Mouse (Mus musculus): Measurements from ENCODE around the gene Ctcf. TPM values are rescaled to one million over a fixed set of nuclear protein-coding genes. Genes with fewer than 3 reads are reported as not detected.

The Ctcf gene
- polyA plus RNA-seq, 1 experiment from 2014 or later = 50.3 TPM

- Histone ChIP-seq H3K79me2 (ENCODE audit: inconsistent target) (peaks cover 6% of the 10 kb centered on the region; the same call in 1 of the 2 replicates), H3K4me3 (ENCODE audit: inconsistent target) (no peak overlapping the region), H3K27ac (no peak overlapping the region), H3K36me3 (ENCODE audit: inconsistent target) (peaks cover 12% of the 10 kb centered on the region; the same call in 1 of the 2 replicates)
- 94% methylated on average over 13 of the region's 17 CpGs for WGBS (ENCODE audit: missing documents)
Observed at GRCm38 (mm10) chr8:105697196-105697780, 60.9 kb downstream of the Ctcf start.

- 96% methylated on average over 5 of the region's 5 CpGs for WGBS (ENCODE audit: missing documents)
- H3K79me2 ChIP-seq (ENCODE audit: inconsistent target) = peaks cover 6% of the 10 kb centered on the region; the same call in 1 of the 2 replicates
- H3K36me3 ChIP-seq (ENCODE audit: inconsistent target) = peaks cover 12% of the 10 kb centered on the region; the same call in 1 of the 2 replicates
- H3K4me3 ChIP-seq (ENCODE audit: inconsistent target) = no peak overlapping the region
- H3K27ac ChIP-seq = no peak overlapping the region
Observed at GRCm38 (mm10) chr8:105698734-105699133, 62.4 kb downstream of the Ctcf start.

- H3K27ac ChIP-seq = no peak overlapping the region
- 95% methylated on average over 11 of the region's 11 CpGs for WGBS (ENCODE audit: missing documents)
Observed at GRCm38 (mm10) chr8:105699488-105700215, 63.3 kb downstream of the Ctcf start.

GRCm38 (mm10) chr8:105700566-105700965 lies 64.2 kb downstream of the Ctcf start:
- Histone ChIP-seq H3K27ac (peak overlapping the region; percentile 88), H3K79me2 (ENCODE audit: inconsistent target) (peaks cover 6% of the 10 kb centered on the region; the same call in 1 of the 2 replicates), H3K4me3 (ENCODE audit: inconsistent target) (peak overlapping the region; percentile 94), H3K36me3 (ENCODE audit: inconsistent target) (peaks cover 12% of the 10 kb centered on the region; the same call in 1 of the 2 replicates)
- 0% methylated on average over 21 of the region's 21 CpGs for WGBS (ENCODE audit: missing documents)

More at GRCm38 (mm10) chr8:105699488-105700215, 63.3 kb downstream of the Ctcf start:
- Histone ChIP-seq H3K79me2 (ENCODE audit: inconsistent target) (peaks cover 6% of the 10 kb centered on the region; the same call in 1 of the 2 replicates), H3K4me3 (ENCODE audit: inconsistent target) (peak overlapping the region; percentile 94), H3K36me3 (ENCODE audit: inconsistent target) (peaks cover 12% of the 10 kb centered on the region; the same call in 1 of the 2 replicates)

GRCm38 (mm10) chr8:105700966-105701824 lies 64.8 kb downstream of the Ctcf start, which contains the start of the genes Acd and Pard6a:
Acd (minus strand) TSS chr8:105701102.
Pard6a (plus strand) TSS chr8:105701148.
- H3K27ac ChIP-seq = peak within 1 kb of the TSS; percentile 88
- WGBS (ENCODE audit: missing documents) = under 1% methylated on average over 59 of the region's 60 CpGs
- H3K79me2 ChIP-seq (ENCODE audit: inconsistent target) = peaks cover 6% of the 10 kb centered on the region; the same call in 1 of the 2 replicates
- peak within 1 kb of the TSS; percentile 94 for H3K4me3 ChIP-seq (ENCODE audit: inconsistent target)
- peaks cover 12% of the 10 kb centered on the region; the same call in 1 of the 2 replicates for H3K36me3 ChIP-seq (ENCODE audit: inconsistent target)

DNA sequence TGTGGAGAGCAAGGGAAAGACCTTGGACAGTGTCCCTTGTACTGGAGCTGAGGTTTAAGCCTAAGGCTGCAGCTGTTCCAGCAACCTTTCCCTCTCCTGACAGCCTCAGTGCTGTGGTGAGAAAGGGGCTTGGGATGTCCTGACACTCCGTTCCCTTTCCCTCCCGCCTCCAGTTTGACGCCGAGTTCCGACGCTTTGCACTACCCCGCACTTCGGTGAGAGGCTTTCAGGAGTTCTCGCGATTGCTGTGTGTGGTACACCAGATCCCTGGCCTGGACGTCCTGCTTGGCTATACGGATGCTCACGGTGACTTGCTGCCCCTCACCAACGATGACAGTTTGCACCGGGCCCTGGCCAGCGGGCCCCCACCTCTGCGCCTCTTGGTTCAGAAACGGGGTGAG lies 65.6 kb downstream of the Ctcf start:
- Histone ChIP-seq H3K36me3 (ENCODE audit: inconsistent target) (peaks cover 12% of the 10 kb centered on the region; the same call in 1 of the 2 replicates), H3K4me3 (ENCODE audit: inconsistent target) (peak overlapping the region; percentile 29), H3K79me2 (ENCODE audit: inconsistent target) (peaks cover 6% of the 10 kb centered on the region; the same call in 1 of the 2 replicates), H3K27ac (no peak overlapping the region)
- WGBS (ENCODE audit: missing documents) = 81% methylated on average over 17 of the region's 18 CpGs

GRCm38 (mm10) chr8:105702731-105703415 lies 66.5 kb downstream of the Ctcf start:
- peaks cover 10% of the 10 kb centered on the region; the same call in 1 of the 2 replicates for H3K36me3 ChIP-seq (ENCODE audit: inconsistent target)
- no peak overlapping the region for H3K27ac ChIP-seq
- H3K79me2 ChIP-seq (ENCODE audit: inconsistent target) = peaks cover 6% of the 10 kb centered on the region; the same call in 1 of the 2 replicates
- H3K4me3 ChIP-seq (ENCODE audit: inconsistent target) = no peak overlapping the region
- 97% methylated on average over 24 of the region's 24 CpGs for WGBS (ENCODE audit: missing documents)

DNA sequence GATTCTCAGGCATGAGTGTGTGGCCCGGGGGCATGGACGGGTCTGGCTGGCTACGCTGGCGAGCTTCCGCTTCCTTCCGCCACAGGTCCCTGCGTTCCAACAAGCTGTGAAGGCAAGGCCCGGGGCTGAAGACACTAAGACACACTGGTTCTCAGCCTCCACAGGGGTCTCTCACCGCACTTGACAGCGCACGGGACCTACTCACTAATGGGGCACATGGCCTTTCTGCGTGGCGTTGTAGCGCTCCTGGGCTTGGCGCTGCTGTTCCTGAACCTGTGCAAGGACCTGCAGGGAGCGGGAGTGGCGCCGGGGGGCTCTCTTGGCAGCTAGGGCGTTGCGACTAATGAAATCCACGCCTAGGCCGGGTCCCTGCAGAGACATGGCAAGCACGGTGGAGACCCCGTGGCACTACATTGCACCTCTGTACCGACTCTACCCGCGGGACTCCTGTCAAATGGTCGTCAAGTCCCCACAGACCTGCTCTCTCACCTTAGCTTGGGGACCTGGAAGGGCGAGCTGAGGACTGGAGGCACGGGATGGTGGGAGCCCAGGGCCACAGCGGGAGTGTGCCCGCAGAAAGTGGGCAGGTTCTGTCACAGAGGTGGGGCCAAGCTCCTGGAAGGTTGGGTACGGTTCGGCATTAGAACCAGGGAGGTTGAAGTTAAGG lies 67.9 kb downstream of the Ctcf start:
- Histone ChIP-seq H3K27ac (no peak overlapping the region), H3K36me3 (ENCODE audit: inconsistent target) (no peaks in the 10 kb centered on the region), H3K4me3 (ENCODE audit: inconsistent target) (no peak overlapping the region), H3K79me2 (ENCODE audit: inconsistent target) (peaks cover 6% of the 10 kb centered on the region; the same call in 1 of the 2 replicates)
- WGBS (ENCODE audit: missing documents) = 96% methylated on average over 33 of the region's 34 CpGs

GRCm38 (mm10) chr8:105704955-105705354 lies 68.6 kb downstream of the Ctcf start:
- Histone ChIP-seq H3K4me3 (ENCODE audit: inconsistent target) (no peak overlapping the region), H3K27ac (no peak overlapping the region), H3K36me3 (ENCODE audit: inconsistent target) (no peaks in the 10 kb centered on the region), H3K79me2 (ENCODE audit: inconsistent target) (peaks cover 5% of the 10 kb centered on the region; the same call in 1 of the 2 replicates)
- 92% methylated on average over 6 of the region's 6 CpGs for WGBS (ENCODE audit: missing documents)

DNA sequence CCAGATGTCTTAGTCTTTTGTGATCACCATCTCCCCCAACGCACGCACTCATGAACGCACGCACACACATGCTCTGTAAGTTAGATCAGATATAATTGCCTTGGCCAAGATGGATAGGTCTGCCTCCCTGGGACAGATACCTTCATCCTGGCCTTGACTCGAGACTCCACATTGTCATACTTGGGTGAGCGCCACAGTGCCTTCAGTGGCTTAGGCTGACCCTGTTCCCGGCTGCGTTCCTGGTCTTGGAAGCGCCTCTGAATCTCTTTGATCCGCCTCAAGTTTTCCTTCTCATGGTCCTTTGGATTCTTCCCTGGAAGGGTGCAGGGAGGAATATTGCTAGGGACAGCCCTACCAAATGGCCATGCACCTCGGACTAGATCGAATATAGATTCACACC lies 70.1 kb downstream of the Ctcf start:
- WGBS (ENCODE audit: missing documents) = 89% methylated on average over 12 of the region's 12 CpGs
- Histone ChIP-seq H3K27ac (no peak overlapping the region), H3K79me2 (ENCODE audit: inconsistent target) (no peaks in the 10 kb centered on the region), H3K4me3 (ENCODE audit: inconsistent target) (no peak overlapping the region), H3K36me3 (ENCODE audit: inconsistent target) (no peaks in the 10 kb centered on the region)

DNA sequence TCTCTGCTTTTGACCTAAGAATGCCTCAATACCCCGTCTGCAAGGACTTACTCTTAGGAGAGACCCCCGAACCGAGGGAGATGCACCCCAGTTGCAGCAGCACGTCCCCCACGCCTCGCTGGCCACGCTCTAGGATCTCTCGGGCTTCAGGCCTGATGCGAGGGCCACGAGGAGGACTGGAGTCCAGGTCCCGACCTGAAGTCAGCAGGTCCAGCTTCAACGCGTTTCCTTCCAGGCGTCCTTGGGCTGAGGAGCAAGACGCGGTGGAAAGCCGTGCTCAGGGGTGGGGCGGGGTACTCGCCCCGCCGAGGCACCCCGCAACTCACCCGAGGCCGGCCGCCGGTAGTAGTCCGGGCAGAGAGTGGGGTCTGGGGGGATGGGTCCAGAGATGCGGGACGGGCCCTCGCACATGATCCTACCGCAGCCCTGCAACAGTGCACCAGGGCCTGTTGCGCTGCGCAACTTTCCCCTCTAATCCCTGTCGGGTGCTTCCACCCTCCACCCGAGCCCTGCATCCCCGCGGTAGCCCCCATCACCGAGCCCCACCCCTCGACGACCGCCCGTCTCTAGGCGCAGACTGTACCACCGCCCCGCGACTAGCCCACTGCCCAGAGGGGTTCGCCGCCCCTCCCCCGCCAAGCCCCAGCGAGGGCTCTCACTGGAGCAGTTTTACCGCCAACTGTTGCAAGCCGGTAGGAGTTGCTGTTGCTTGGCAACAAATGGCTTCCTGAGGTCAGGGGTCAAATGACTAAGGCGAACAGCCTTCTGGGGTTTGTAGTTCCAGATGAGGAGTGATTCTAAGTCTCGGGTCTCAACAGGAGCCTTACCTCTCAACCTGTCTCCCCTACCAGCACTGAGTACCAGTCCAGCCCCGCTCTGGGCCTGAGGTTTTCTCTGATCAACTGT lies 71.4 kb downstream of the Ctcf start, which contains the start of the genes 4933405L10Rik and Enkd1:
TSS of gene 4933405L10Rik (plus strand) at position 158 of the 906 bp plus-strand sequence.
TSS of gene Enkd1 (minus strand) at position 713 of the 906 bp plus-strand sequence.
- Histone ChIP-seq H3K79me2 (ENCODE audit: inconsistent target) (no peaks in the 10 kb centered on the region), H3K27ac (no peak within 1 kb of the TSS)
- WGBS (ENCODE audit: missing documents) = 2% methylated on average over 53 of the region's 55 CpGs

DNA sequence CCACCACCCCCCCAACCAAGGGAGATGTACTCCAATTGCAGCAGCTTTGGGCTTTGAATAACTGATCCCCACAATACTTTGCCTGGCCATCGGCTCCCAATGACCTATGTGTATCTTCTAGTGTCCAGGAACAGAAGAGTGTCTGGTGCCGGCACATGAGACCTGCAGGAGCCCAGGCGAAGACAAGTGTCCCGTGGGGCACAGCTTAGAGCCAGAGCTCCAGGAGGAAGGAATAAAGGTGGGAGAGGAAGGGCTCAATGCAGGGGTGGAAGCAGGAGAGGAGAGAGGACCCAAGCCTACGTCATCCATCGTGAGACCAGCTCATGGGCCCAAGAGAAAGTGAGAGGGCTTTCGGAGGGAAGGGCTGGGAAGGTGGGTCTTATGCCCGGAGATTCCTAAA lies 72.3 kb downstream of the Ctcf start:
- H3K36me3 ChIP-seq (ENCODE audit: inconsistent target) = no peaks in the 10 kb centered on the region
- no peak overlapping the region for H3K4me3 ChIP-seq (ENCODE audit: inconsistent target)
- no peaks in the 10 kb centered on the region for H3K79me2 ChIP-seq (ENCODE audit: inconsistent target)
- WGBS (ENCODE audit: missing documents) = 86% methylated on average over 7 of the region's 8 CpGs
- H3K27ac ChIP-seq = no peak overlapping the region

More for the DNA sequence above, 71.4 kb downstream of the Ctcf start, which contains the start of the genes 4933405L10Rik and Enkd1:
- peak within 1 kb of the TSS; percentile 37 for H3K4me3 ChIP-seq (ENCODE audit: inconsistent target)
- H3K36me3 ChIP-seq (ENCODE audit: inconsistent target) = no peaks in the 10 kb centered on the region
